Mouse (Mus musculus): ENCODE data around the gene Sf3a3. TPM values are rescaled to one million over a fixed set of nuclear protein-coding genes. Genes with fewer than 3 reads are reported as not detected.
A peak's percentile ranks its signal among the peaks of the same experiment; 100 is the strongest.

Gene Sf3a3
- total and polyA plus RNA-seq, 2 experiments: 6.6 to 12.1 TPM

DNA sequence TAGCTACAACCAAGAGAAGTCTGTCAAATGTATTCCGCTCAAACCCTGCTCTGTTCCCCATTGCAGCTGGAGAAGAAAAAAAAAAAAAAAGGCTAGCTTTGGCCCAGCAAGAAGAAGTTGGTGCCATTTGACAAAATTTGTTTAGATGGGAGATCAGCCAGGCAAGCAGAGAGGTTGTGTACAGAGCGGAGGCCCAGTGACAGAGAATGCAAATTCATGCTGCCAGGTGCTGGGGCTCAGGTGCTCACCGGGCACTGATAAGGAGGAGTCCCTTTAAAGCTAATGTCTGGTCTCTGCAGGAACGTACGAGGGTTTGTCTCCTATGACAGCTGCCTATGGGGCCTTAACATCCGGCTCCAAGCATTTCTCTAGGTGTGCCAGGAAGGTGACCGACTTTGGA lies 32.0 kb downstream of the Sf3a3 start:
- TF ChIP-seq POLR2A (IDR thresholded peaks at IDR 0.05; ENCODE audit: extremely low read depth, insufficient read depth, low read length): no peak
- WGBS: 30% methylated on average over 7 of the region's 7 CpGs
- no peaks in the 10 kb centered on the region for H3K27me3 ChIP-seq (ENCODE audit: control insufficient read depth, insufficient read depth, low read length)
- H3K4me3 ChIP-seq (ENCODE audit: insufficient read depth, low read depth, low read length): no peak overlapping the region
- peak overlapping the region; percentile 9 for H3K9ac ChIP-seq (ENCODE audit: low read depth, low read length)
- peak overlapping the region; percentile 93 for H3K27ac ChIP-seq (replicated peaks; ENCODE audit: insufficient read depth, low read depth, low read length)
- H3K4me1 ChIP-seq (ENCODE audit: control insufficient read depth, insufficient read depth, low read length): peaks cover 35% of the 10 kb centered on the region
- DNase-seq (ENCODE audit: extremely low read depth, low read depth, low spot score): peak; percentile 97
- no peaks in the 10 kb centered on the region for H3K79me2 ChIP-seq (ENCODE audit: control insufficient read depth, insufficient read depth, low read length)
- no peaks in the 10 kb centered on the region for H3K36me3 ChIP-seq (ENCODE audit: control insufficient read depth, insufficient read depth, low read length)

DNA sequence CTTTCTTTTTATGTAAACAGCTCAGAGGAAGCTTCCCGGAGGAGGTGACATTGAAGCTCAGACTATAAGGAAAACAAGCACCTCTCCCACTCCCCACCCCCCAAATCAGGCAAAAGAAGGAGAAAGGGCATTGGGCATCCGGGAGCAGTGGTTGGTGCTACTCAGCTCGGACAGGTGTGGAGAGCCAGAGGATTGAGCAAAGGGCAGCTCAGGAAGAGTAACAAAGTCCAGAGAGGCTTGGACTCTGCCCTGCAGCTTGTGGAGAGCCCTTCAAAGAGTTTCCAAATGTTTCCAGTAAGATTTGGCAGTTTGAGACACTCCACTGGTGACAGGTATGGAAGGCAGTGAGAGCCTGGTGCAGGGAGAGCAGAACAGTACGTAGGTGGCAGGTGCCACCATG lies 33.3 kb downstream of the Sf3a3 start:
- Histone ChIP-seq H3K27me3 (ENCODE audit: control insufficient read depth, insufficient read depth, low read length) (no peaks in the 10 kb centered on the region), H3K4me3 (ENCODE audit: insufficient read depth, low read depth, low read length) (no peak overlapping the region), H3K9ac (ENCODE audit: low read depth, low read length) (0 out of 2 replicates have a peak overlapping the region, but pooled peaks have one; percentile 12), H3K27ac (replicated peaks; ENCODE audit: insufficient read depth, low read depth, low read length) (peak overlapping the region; percentile 97), H3K79me2 (ENCODE audit: control insufficient read depth, insufficient read depth, low read length) (0 out of 2 replicates have a peak, but pooled peaks cover 3% of the 10 kb centered on the region), H3K4me1 (ENCODE audit: control insufficient read depth, insufficient read depth, low read length) (peaks cover 36% of the 10 kb centered on the region), H3K36me3 (ENCODE audit: control insufficient read depth, insufficient read depth, low read length) (no peaks in the 10 kb centered on the region)
- 18% methylated on average over 4 of the region's 4 CpGs for WGBS
- peak; percentile 97 for DNase-seq (ENCODE audit: extremely low read depth, low read depth, low spot score)
- TF ChIP-seq POLR2A (IDR thresholded peaks at IDR 0.05; ENCODE audit: extremely low read depth, insufficient read depth, low read length): no peak
- no peak for TF ChIP-seq CTCF (IDR thresholded peaks at IDR 0.05; ENCODE audit: low read depth, low read length)

DNA sequence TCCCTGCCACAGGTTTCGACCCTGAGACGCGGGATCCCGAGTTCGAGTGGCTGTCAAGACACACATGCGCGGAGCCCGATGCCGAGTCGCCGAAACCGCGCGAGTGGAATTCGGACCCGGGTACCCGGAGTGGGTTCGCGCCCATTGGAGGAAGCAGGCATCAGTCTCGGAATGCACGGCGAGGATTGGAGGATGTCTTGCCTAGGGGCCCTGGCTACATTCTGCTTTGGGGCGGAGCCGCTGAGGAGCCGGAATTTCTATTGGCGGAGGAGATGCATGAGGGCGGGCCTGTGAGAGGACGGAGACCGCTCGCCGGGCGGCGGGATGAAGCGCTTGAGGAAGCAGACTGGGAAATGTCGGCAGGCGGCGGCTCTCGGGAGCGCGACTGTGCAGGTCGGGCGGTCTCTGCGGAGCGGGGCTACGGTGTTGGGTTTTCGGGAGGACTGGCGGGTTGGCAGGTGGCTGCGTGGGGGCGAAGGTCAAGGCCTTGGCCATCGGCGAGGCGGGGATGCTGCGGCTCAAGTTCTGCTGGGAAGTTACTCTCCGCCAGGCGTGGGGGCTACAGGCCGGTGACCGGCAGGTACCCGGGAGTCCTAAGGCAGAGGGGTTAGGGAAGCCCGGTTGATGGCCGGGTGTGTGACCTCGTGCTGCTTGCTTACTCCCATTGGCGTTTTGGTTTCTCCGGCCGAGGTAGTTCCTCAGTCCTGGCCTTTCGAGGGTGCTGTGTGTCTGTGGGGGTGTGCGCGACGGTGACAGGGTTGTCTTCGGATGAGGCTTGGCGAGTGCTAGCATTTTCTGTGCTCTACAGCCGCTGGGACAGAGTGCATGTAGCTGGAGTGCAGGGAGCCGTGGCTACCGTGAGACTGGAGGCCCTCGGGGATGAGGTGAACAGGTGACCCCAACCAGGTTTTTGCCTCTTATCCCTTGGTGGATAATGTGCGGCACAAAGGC lies 37.0 kb downstream of the Sf3a3 start:
- no peaks in the 10 kb centered on the region for H3K27me3 ChIP-seq (ENCODE audit: control insufficient read depth, insufficient read depth, low read length)
- peak overlapping the region; percentile 75 for H3K9ac ChIP-seq (ENCODE audit: low read depth, low read length)
- peak; percentile 69 for TF ChIP-seq POLR2A (IDR thresholded peaks at IDR 0.05; ENCODE audit: extremely low read depth, insufficient read depth, low read length)
- no peak for TF ChIP-seq CTCF (IDR thresholded peaks at IDR 0.05; ENCODE audit: low read depth, low read length)
- peak overlapping the region; percentile 45 for H3K27ac ChIP-seq (replicated peaks; ENCODE audit: insufficient read depth, low read depth, low read length)
- H3K4me3 ChIP-seq (ENCODE audit: insufficient read depth, low read depth, low read length): peak overlapping the region; percentile 73
- no peaks in the 10 kb centered on the region for H3K36me3 ChIP-seq (ENCODE audit: control insufficient read depth, insufficient read depth, low read length)
- peaks cover 25% of the 10 kb centered on the region for H3K4me1 ChIP-seq (ENCODE audit: control insufficient read depth, insufficient read depth, low read length)
- DNase-seq (ENCODE audit: extremely low read depth, low read depth, low spot score): peak; percentile 92
- peaks cover 22% of the 10 kb centered on the region; the same call in 1 of the 2 replicates for H3K79me2 ChIP-seq (ENCODE audit: control insufficient read depth, insufficient read depth, low read length)
- under 1% methylated on average over 75 of the region's 75 CpGs for WGBS

DNA sequence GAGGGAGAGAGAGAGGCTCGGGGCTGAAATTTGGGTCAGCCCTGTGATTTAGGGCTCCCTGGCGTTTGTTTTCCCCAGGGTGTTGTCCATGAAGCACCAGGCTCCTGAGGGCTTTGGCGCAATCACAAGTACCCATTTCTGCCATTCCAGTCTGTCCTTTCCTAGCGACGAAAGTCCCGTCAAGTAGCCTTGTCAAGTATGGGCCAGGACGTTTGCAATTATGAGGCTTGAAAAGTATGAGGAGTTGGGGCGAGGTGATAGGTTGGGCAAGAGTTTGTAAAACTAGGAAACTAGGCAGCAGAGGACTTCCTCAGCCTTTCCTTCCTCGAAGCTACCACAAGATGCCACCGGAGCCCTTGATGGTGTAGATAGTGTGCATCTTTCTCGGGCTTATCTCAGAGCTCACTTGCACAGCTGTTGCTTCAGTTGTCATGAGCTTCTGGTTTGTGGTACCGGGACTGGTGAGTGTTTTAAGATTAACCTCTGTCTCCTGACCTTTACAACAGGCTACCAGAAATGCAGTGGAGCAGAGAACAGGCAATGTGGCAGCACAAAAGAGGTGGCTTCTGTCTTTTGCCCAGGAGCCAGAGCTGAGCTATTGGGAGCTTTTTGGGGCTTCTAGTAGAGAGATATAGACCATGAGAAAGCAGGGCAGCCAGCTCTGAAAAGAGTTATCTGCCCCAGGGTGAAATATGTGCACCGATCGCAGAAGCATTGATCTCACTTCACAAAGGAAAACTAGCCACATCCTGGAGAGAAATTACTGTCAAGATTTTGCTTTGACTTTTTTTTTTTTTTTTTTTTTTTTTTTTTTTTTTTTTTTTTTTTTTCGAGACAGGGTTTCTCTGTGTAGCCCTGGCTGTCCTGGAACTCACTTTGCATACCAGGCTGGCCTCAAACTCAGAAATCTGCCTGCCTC lies 38.0 kb downstream of the Sf3a3 start:
- Histone ChIP-seq H3K9ac (ENCODE audit: low read depth, low read length) (peak overlapping the region; percentile 75), H3K79me2 (ENCODE audit: control insufficient read depth, insufficient read depth, low read length) (peaks cover 29% of the 10 kb centered on the region; the same call in 1 of the 2 replicates), H3K36me3 (ENCODE audit: control insufficient read depth, insufficient read depth, low read length) (no peaks in the 10 kb centered on the region), H3K27ac (replicated peaks; ENCODE audit: insufficient read depth, low read depth, low read length) (peak overlapping the region; percentile 43), H3K4me1 (ENCODE audit: control insufficient read depth, insufficient read depth, low read length) (peaks cover 21% of the 10 kb centered on the region), H3K4me3 (ENCODE audit: insufficient read depth, low read depth, low read length) (peak overlapping the region; percentile 73), H3K27me3 (ENCODE audit: control insufficient read depth, insufficient read depth, low read length) (no peaks in the 10 kb centered on the region)
- TF ChIP-seq POLR2A (IDR thresholded peaks at IDR 0.05; ENCODE audit: extremely low read depth, insufficient read depth, low read length): no peak
- no peak for TF ChIP-seq CTCF (IDR thresholded peaks at IDR 0.05; ENCODE audit: low read depth, low read length)
- WGBS: 3% methylated on average over 15 of the region's 15 CpGs
- DNase-seq (ENCODE audit: extremely low read depth, low read depth, low spot score): peak; percentile 61

DNA sequence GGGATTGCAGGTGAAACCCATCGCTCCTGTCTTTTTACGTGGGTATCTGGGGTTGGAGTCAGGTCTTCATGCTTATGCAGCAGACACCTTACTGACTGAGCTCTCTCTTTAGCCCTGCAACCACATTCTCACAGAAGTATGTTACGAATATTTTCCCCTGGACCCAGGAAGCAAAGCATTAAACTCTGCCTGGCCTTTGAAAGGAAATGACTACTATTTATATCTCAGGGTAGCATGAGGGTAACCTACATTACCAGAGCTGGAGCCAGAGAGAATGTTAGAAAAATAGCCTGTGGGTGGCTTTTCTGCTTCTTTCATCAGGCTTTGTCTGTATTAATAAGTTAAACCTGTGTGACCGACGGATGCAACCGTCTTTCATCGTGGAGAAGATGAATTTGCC lies 41.0 kb downstream of the Sf3a3 start:
- Histone ChIP-seq H3K4me3 (ENCODE audit: insufficient read depth, low read depth, low read length) (no peak overlapping the region), H3K27me3 (ENCODE audit: control insufficient read depth, insufficient read depth, low read length) (no peaks in the 10 kb centered on the region), H3K27ac (replicated peaks; ENCODE audit: insufficient read depth, low read depth, low read length) (no peak overlapping the region; the same call in 1 of the 2 replicates), H3K4me1 (ENCODE audit: control insufficient read depth, insufficient read depth, low read length) (peaks cover 19% of the 10 kb centered on the region), H3K9ac (ENCODE audit: low read depth, low read length) (no peak overlapping the region), H3K79me2 (ENCODE audit: control insufficient read depth, insufficient read depth, low read length) (peaks cover 33% of the 10 kb centered on the region; the same call in 1 of the 2 replicates), H3K36me3 (ENCODE audit: control insufficient read depth, insufficient read depth, low read length) (no peaks in the 10 kb centered on the region)
- WGBS: 53% methylated on average over 7 of the region's 7 CpGs
- no peak for TF ChIP-seq POLR2A (IDR thresholded peaks at IDR 0.05; ENCODE audit: extremely low read depth, insufficient read depth, low read length)
- no peak for TF ChIP-seq CTCF (IDR thresholded peaks at IDR 0.05; ENCODE audit: low read depth, low read length)
- DNase-seq (ENCODE audit: extremely low read depth, low read depth, low spot score): no peak

Measured in liver, adult 2 months (tissue).